Mouse (Mus musculus) spleen, adult 2 months (tissue): Measurements from ENCODE around the gene Deup1. TPM values are rescaled to one million over a fixed set of nuclear protein-coding genes. Genes with fewer than 3 reads are reported as not detected.

Source experiments
- DNase-seq, 2 experiments: peaks; one replicate each; pipeline versions ENCODE4 v3.0.0 to v3.0.0-alpha.2; 2012 to 2021; ENCODE audit warnings: low spot score in 2 of 2, low read depth in 1 of 2
- H3K27ac ChIP-seq: fragments of 200-500 bp; 2 replicates; pipeline ENCODE4 v1.5.1; 2012; ENCODE audit warnings: low read length, inconsistent platforms; ENCODE audit not compliant: insufficient read depth
- H3K27me3 ChIP-seq: fragments of 200-500 bp; 2 replicates; pipeline ENCODE4 v1.6.1; 2012; ENCODE audit warnings: mild to moderate bottlenecking, moderate library complexity, low read length, inconsistent platforms; ENCODE audit not compliant: control insufficient read depth, insufficient read depth
- H3K36me3 ChIP-seq: fragments of 200-500 bp; 2 replicates; pipeline ENCODE4 v1.6.1; 2012; ENCODE audit warnings: mild to moderate bottlenecking, low read length, inconsistent platforms; ENCODE audit not compliant: control insufficient read depth, insufficient read depth
- H3K4me1 ChIP-seq: fragments of 200-500 bp; 2 replicates; pipeline ENCODE4 v1.6.1; 2011; ENCODE audit warnings: inconsistent platforms; ENCODE audit not compliant: control insufficient read depth, insufficient read depth, insufficient read length
- H3K4me3 ChIP-seq: fragments of 200-500 bp; 2 replicates; pipeline ENCODE4 v1.5.1; 2011; ENCODE audit warnings: mild to moderate bottlenecking, inconsistent platforms; ENCODE audit not compliant: insufficient read depth, insufficient read length; ENCODE audit errors: extremely low read depth
- CTCF ChIP-seq: fragments of 200-500 bp; IDR thresholded peaks from 2 replicates; pipeline ENCODE4 v1.5.1; 2011; ENCODE audit warnings: mild to moderate bottlenecking, inconsistent platforms; ENCODE audit not compliant: insufficient read depth, insufficient read length, insufficient replicate concordance; ENCODE audit errors: extremely low read depth
- POLR2A ChIP-seq: fragments of 200-500 bp; IDR thresholded peaks from 2 replicates; pipeline ENCODE4 v1.6.1; 2011; ENCODE audit warnings: low read depth, low read length, inconsistent platforms
- WGBS: fragments of 180-500 bp; shearing (Covaris S2); methylation state at CpG from one replicate; pipeline ENCODE4 v1.1.7; 2018; 5-methylcytosine and 5-hydroxymethylcytosine counted together
- polyA plus RNA-seq: library from polyadenylated mRNA; depleted of rRNA; stranded (reverse); fragments of >200 nt; gene quantifications from 2 replicates; pipeline ENCODE4 v1.2.3, GENCODE M21; 2012

Deup1 gene
- polyA plus RNA-seq, 1 experiment: 0.15 TPM

DNA sequence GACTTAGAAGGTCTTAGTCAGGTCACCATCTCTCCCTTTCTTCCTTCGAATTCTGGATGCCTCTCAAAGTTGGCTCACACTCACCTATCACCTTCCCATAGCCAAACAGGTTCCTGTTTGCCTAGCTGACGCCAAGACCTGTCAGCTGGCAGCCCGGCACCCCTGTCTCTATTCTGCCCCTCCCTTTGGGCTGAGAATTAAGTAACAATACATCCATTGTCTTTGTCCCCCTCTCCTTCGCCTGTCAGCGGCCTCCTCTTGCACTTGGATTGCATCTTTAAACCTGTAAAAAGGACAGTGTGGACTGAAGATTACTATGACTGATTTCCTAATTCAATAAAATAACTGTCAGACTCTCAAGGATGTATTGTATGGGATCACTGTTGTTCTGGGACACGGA is 99.9 kb downstream of the Deup1 start:
- no peak for DNase-seq
- Histone ChIP-seq H3K4me3 (no peak overlapping the region), H3K27me3 (no peaks in the 10 kb centered on the region), H3K4me1 (no peaks in the 10 kb centered on the region), H3K27ac (no peak overlapping the region), H3K36me3 (no peaks in the 10 kb centered on the region)
- TF ChIP-seq POLR2A (no peak), CTCF (no peak)
- 87% methylated on average over 6 of the region's 6 CpGs for WGBS

- Histone ChIP-seq H3K36me3 (no peaks in the 10 kb centered on the region), H3K27me3 (no peaks in the 10 kb centered on the region), H3K4me3 (no peak overlapping the region), H3K27ac (no peak overlapping the region), H3K4me1 (no peaks in the 10 kb centered on the region)
- DNase-seq: no peak
- WGBS: 88% methylated on average over 7 of the region's 7 CpGs
- TF ChIP-seq CTCF: no peak
Measured at GRCm38 (mm10) chr9:15526539-15526938, 101.2 kb downstream of the Deup1 start.

- WGBS: 82% methylated on average over 8 of the region's 8 CpGs
- Histone ChIP-seq H3K27me3 (no peaks in the 10 kb centered on the region), H3K4me1 (no peaks in the 10 kb centered on the region), H3K4me3 (no peak overlapping the region), H3K36me3 (no peaks in the 10 kb centered on the region), H3K27ac (peak overlapping the region; percentile 31; the same call in 1 of the 2 replicates)
- DNase-seq: no peak
- TF ChIP-seq POLR2A (no peak), CTCF (no peak)
Measured at GRCm38 (mm10) chr9:15525246-15525645, 102.5 kb downstream of the Deup1 start.

DNA sequence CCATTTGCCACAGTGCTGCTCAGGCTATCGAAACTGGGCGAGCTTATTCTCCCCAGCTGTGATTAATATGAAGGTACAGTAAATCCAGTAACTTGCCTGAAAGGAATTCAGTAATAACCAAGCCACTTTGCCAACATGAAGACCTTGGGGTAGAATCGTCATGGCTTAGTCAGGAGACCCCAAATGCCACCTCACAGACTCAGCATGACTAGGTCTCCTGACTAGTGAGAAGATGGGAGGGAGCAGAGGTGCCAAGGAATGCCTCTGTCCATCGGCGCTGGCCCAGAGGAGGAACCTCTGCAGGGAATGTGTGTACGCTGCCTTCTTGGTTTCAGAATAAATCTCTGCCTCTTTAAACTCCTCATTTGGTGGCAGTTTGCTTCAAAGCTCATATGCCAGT is 104.1 kb downstream of the Deup1 start:
- no peak overlapping the region for H3K27ac ChIP-seq
- TF ChIP-seq CTCF: no peak
- no peak for TF ChIP-seq POLR2A
- DNase-seq: no peak

DNA sequence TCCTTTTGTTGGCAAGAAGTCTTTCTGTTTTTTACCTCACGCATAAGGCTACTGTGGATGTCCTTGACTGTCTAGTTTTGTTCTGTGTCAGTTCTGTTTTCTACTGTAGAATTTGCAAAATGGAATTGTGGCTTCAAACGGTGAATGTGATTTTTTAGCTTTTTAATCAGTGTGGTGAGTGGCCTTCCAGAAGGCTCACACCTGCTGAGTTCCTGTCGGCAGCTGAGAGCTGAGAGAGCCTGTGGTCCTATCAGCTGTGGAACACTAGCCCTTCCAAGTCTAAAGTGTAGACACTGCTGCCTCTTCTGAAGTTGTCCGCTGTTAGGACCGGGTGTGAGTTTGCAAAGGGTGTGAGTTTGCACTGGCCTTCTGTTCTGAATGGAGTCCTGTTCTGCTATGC is 104.8 kb downstream of the Deup1 start:
- TF ChIP-seq POLR2A (no peak), CTCF (no peak)
- WGBS: 74% methylated on average over 5 of the region's 5 CpGs
- no peaks in the 10 kb centered on the region for H3K4me1 ChIP-seq
- H3K27me3 ChIP-seq: no peaks in the 10 kb centered on the region
- no peak overlapping the region for H3K27ac ChIP-seq
- H3K4me3 ChIP-seq: no peak overlapping the region
- H3K36me3 ChIP-seq: no peaks in the 10 kb centered on the region
- no peak for DNase-seq

More for the DNA sequence above, 104.1 kb downstream of the Deup1 start:
- Histone ChIP-seq H3K36me3 (no peaks in the 10 kb centered on the region), H3K27me3 (no peaks in the 10 kb centered on the region), H3K4me3 (no peak overlapping the region), H3K4me1 (no peaks in the 10 kb centered on the region)
- WGBS: 92% methylated on average over 6 of the region's 6 CpGs

- no peaks in the 10 kb centered on the region for H3K4me1 ChIP-seq
- WGBS: 81% methylated on average over 10 of the region's 10 CpGs
- no peak for DNase-seq
- H3K4me3 ChIP-seq: no peak overlapping the region
- no peaks in the 10 kb centered on the region for H3K27me3 ChIP-seq
- H3K27ac ChIP-seq: no peak overlapping the region
- TF ChIP-seq CTCF: no peak
- TF ChIP-seq POLR2A: no peak
- H3K36me3 ChIP-seq: no peaks in the 10 kb centered on the region
Measured at GRCm38 (mm10) chr9:15522348-15522747, 105.4 kb downstream of the Deup1 start.

GRCm38 (mm10) chr9:15517979-15518378 is 109.8 kb downstream of the Deup1 start:
- H3K27me3 ChIP-seq: no peaks in the 10 kb centered on the region
- no peaks in the 10 kb centered on the region for H3K36me3 ChIP-seq
- TF ChIP-seq POLR2A (no peak), CTCF (no peak)
- 98% methylated on average over 4 of the region's 4 CpGs for WGBS
- no peak for DNase-seq
- H3K4me1 ChIP-seq: no peaks in the 10 kb centered on the region
- H3K27ac ChIP-seq: no peak overlapping the region
- H3K4me3 ChIP-seq: no peak overlapping the region

DNA sequence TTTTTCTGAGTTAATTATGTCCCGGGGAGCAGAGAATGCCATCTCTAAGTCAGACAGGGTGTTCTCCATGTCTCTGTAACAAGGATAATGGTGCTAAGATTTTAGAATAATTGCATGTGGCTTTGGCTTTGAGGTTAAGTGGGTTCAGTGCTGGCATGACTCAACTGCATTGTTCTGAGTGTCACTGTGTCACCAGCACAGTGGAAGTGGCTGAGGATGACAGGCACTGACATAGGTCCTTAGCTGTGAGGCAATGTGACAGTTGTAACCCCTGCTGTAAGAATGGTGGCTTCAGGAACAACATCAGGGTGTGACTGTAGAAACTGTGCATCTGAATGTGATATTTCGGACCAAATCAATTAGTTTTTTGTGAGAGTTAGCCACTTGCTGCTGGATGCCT is 111.7 kb downstream of the Deup1 start:
- H3K27ac ChIP-seq: no peak overlapping the region
- H3K36me3 ChIP-seq: no peaks in the 10 kb centered on the region
- TF ChIP-seq CTCF (no peak), POLR2A (no peak)
- H3K4me3 ChIP-seq: no peak overlapping the region
- WGBS: 91% methylated on average over 2 of the region's 2 CpGs
- peaks cover 2% of the 10 kb centered on the region; the same call in 1 of the 2 replicates for H3K4me1 ChIP-seq
- no peak for DNase-seq
- no peaks in the 10 kb centered on the region for H3K27me3 ChIP-seq
